Mouse (Mus musculus): Measurements from ENCODE around the gene Vmn2r58. TPM values are rescaled to one million over a fixed set of nuclear protein-coding genes. Genes with fewer than 3 reads are reported as not detected.

Gene Vmn2r58
- polyA plus RNA-seq (2014; fragmentation: Illumina TruSeq; extraction: RNeasy Lipid Tissue Mini Kit (QIAGEN cat#74804); ENCODE audit: low replicate concordance): not detected

DNA sequence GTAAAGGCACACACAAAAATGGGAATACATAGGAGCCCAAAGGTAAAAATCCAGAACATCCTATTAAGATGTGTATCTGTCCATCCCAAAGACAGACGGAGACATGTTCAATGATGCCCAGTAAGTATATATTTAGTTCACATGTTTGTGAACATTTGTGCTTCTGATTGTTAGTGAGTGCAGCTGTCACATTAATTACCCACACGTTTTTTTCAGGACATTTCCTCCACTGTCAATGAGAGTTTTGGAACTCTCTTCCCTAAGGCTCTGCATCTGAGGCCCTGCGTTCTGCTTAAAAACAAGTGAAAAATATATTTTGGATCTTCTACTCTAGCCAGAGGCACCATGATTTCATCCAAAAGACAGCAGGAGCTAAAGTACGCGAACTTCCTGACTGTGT lies at the start of gene Vmn2r58:
Vmn2r58 (minus strand) TSS at position 101 of the 400 bp plus-strand sequence.

Other genes starting within 250 kb of the Vmn2r58 start
- 39.0 TPM for gene Zfp788, start 239.5 kb downstream of the Vmn2r58 start, polyA plus RNA-seq (2014; fragmentation: Illumina TruSeq; extraction: RNeasy Lipid Tissue Mini Kit (QIAGEN cat#74804); ENCODE audit: low replicate concordance)
- gene Vmn2r59, start 186.3 kb upstream of the Vmn2r58 start, polyA plus RNA-seq (2014; fragmentation: Illumina TruSeq; extraction: RNeasy Lipid Tissue Mini Kit (QIAGEN cat#74804); ENCODE audit: low replicate concordance): not detected
- not detected for gene Vmn2r60, start 235.1 kb upstream of the Vmn2r58 start, polyA plus RNA-seq (2014; fragmentation: Illumina TruSeq; extraction: RNeasy Lipid Tissue Mini Kit (QIAGEN cat#74804); ENCODE audit: low replicate concordance)

Data from small intestine, adult 10 weeks (tissue).